ENCODE assay signal across 10 mouse cellular contexts in the genomic region with DNA sequence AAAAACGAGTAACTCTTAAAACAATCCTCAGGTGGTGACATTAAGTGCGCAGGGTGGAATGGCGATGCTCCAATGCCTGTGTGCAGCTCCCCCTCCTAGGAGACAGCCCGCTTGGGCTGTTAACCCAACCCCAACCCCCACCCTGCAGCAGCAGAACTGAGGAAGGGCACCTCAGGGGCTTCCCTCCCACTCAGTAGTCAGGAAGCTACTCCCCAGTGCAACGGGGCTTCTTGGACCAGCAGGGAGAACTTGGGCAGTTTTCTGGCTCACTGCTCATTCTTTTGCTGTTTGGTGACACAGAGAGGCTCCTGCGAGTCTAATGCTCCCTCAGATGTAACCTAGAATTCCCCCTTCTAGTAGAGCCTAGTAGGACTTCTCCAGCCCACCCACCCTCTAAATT. TPM values are rescaled to one million over a fixed set of nuclear protein-coding genes. Genes with fewer than 3 reads are reported as not detected.
A peak's percentile ranks its signal among the peaks of the same experiment; 100 is the strongest.
DNase-seq lines count a peak whose midpoint lies in the region; ATAC-seq and TF ChIP-seq lines count a peak whose summit lies in the region.
"Had no signal": no experiment of that assay in that cellular context is flagged by ENCODE, and none has a peak within 500 bp of the region (broad histone marks: within the 10 kb centered on the region; RNA-seq: fewer than 3 reads in every experiment).

No protein-coding gene starts in this region.

- peaks cover 48% of the 10 kb centered on the region for H3K27me3 ChIP-seq in heart, embryonic 12.5 days (replicated peaks)
- no peaks in the 10 kb centered on the region for H3K27me3 ChIP-seq in ES-Bruce4 (ENCODE audit: control insufficient read depth, insufficient read depth, low read length, poor library complexity, severe bottlenecking)
- H3K27me3 ChIP-seq in forebrain, embryonic 15.5 days, result no peaks in the 10 kb centered on the region; the same call in 1 of the 2 replicates
- peaks cover 19% of the 10 kb centered on the region for H3K27me3 ChIP-seq in limb, embryonic 15.5 days

- intact Hi-C loops in heart, postnatal 10 days (cut with DNase I), result no loop called here
- intact Hi-C loops in left cerebral cortex, postnatal 14 days (cut with DNase I), result loop anchor here (10.0 kb wide), 1 partner anchor 67 kb away; a partner anchor contains a TSS

- no peak for TF ChIP-seq EP300 in ES-Bruce4 (IDR thresholded peaks at IDR 0.05; ENCODE audit: insufficient read depth, low read depth, low read length)

- no peak for DNase-seq in heart, postnatal 10 days
- DNase-seq in spleen, postnatal 14 days (ENCODE audit: low spot score in 2 of 2), result no peak
- DNase-seq in cerebellum, postnatal 4 days (ENCODE audit: low spot score in 2 of 2), result no peak
- DNase-seq in left cerebral cortex, postnatal 14 days (ENCODE audit: low spot score in 2 of 2), result no peak
- DNase-seq: adrenal gland, adult 2 months had no signal

- H3K27ac ChIP-seq in heart, embryonic 12.5 days (ENCODE audit: poor library complexity, severe bottlenecking), result no peak overlapping the region
- no peak overlapping the region for H3K27ac ChIP-seq in ES-Bruce4 (ENCODE audit: insufficient read depth, low read length)
- H3K27ac ChIP-seq in forebrain, embryonic 15.5 days (replicated peaks), result peak overlapping the region; percentile 89
- no peak overlapping the region; the same call in 1 of the 2 replicates for H3K27ac ChIP-seq in limb, embryonic 15.5 days
- H3K27ac ChIP-seq: liver, embryonic 15.5 days had no signal

- peak overlapping the region; percentile 64 for H3K9ac ChIP-seq in heart, embryonic 12.5 days
- H3K9ac ChIP-seq in ES-Bruce4 (ENCODE audit: low read depth, poor library complexity, severe bottlenecking), result peak overlapping the region; percentile 55
- peak overlapping the region; percentile 20; the same call in 1 of the 2 replicates for H3K9ac ChIP-seq in forebrain, embryonic 15.5 days (replicated peaks)
- no peak overlapping the region for H3K9ac ChIP-seq in limb, embryonic 15.5 days
- H3K9ac ChIP-seq: liver, embryonic 15.5 days had no signal

- H3K36me3 ChIP-seq in heart, embryonic 12.5 days, result no peaks in the 10 kb centered on the region
- no peaks in the 10 kb centered on the region for H3K36me3 ChIP-seq in ES-Bruce4 (ENCODE audit: control insufficient read depth, insufficient read depth, low read length, poor library complexity, severe bottlenecking)
- H3K36me3 ChIP-seq in forebrain, embryonic 15.5 days, result no peaks in the 10 kb centered on the region
- no peaks in the 10 kb centered on the region for H3K36me3 ChIP-seq in limb, embryonic 15.5 days
- H3K36me3 ChIP-seq: liver, embryonic 15.5 days had no signal

- peak overlapping the region; percentile 23; the same call in 1 of the 2 replicates for H3K4me3 ChIP-seq in heart, embryonic 12.5 days
- no peak overlapping the region for H3K4me3 ChIP-seq in ES-Bruce4 (ENCODE audit: low read depth, low read length)
- peak overlapping the region; percentile 14; the same call in 1 of the 2 replicates for H3K4me3 ChIP-seq in forebrain, embryonic 15.5 days
- peak overlapping the region; percentile 24 for H3K4me3 ChIP-seq in limb, embryonic 15.5 days
- H3K4me3 ChIP-seq: liver, embryonic 15.5 days had no signal

- no peak for TF ChIP-seq CTCF in ES-Bruce4 (IDR thresholded peaks at IDR 0.05; ENCODE audit: low read depth, low read length)

- peak overlapping the region; percentile 71 for H3K4me2 ChIP-seq in heart, embryonic 12.5 days
- peak overlapping the region; percentile 44 for H3K4me2 ChIP-seq in forebrain, embryonic 15.5 days (replicated peaks)
- peak overlapping the region; percentile 52 for H3K4me2 ChIP-seq in limb, embryonic 15.5 days
- H3K4me2 ChIP-seq: liver, embryonic 15.5 days had no signal

- 38% methylated on average over 6 of the region's 6 CpGs for WGBS in heart, embryonic 12.5 days
- 26% methylated on average over 6 of the region's 6 CpGs for WGBS in forebrain, embryonic 15.5 days
- 19% methylated on average over 6 of the region's 6 CpGs for WGBS in limb, embryonic 15.5 days

- H3K9me3 ChIP-seq in heart, embryonic 12.5 days (replicated peaks), result no peaks in the 10 kb centered on the region
- no peaks in the 10 kb centered on the region for H3K9me3 ChIP-seq in ES-Bruce4 (replicated peaks; ENCODE audit: control insufficient read depth, insufficient read depth, low read length, poor library complexity, severe bottlenecking)
- H3K9me3 ChIP-seq in forebrain, embryonic 15.5 days, result no peaks in the 10 kb centered on the region
- no peaks in the 10 kb centered on the region for H3K9me3 ChIP-seq in limb, embryonic 15.5 days
- H3K9me3 ChIP-seq: liver, embryonic 15.5 days had no signal

- no peak for TF ChIP-seq POLR2A in ES-Bruce4 (IDR thresholded peaks at IDR 0.05; ENCODE audit: insufficient read depth, low read length)

- peaks cover 25% of the 10 kb centered on the region for H3K4me1 ChIP-seq in heart, embryonic 12.5 days (replicated peaks)
- no peaks in the 10 kb centered on the region for H3K4me1 ChIP-seq in ES-Bruce4 (ENCODE audit: control insufficient read depth, insufficient read depth, low read length)
- peaks cover 41% of the 10 kb centered on the region for H3K4me1 ChIP-seq in forebrain, embryonic 15.5 days
- peaks cover 38% of the 10 kb centered on the region for H3K4me1 ChIP-seq in limb, embryonic 15.5 days
- H3K4me1 ChIP-seq: liver, embryonic 15.5 days had no signal

- ATAC-seq in heart, embryonic 12.5 days (ENCODE audit: insufficient number of reproducible peaks, low FRiP score), result no peak
- 0 out of 2 replicates have a peak, but pooled peaks have one; percentile 1 for ATAC-seq in forebrain, embryonic 15.5 days (replicated peaks)
- no peak for ATAC-seq in limb, embryonic 15.5 days (ENCODE audit: insufficient number of reproducible peaks, low FRiP score, low TSS enrichment, low read depth)

RNA-seq across cellular contexts. Expression of a gene that starts 19.7 kb away (rescaled TPM):
- polyA plus RNA-seq in heart, embryonic 12.5 days (2016; fragmentation: Nextera tagmentation; extraction: Ambion mirVana), result 5.4 and 6.4 TPM in 2 replicates
- total RNA-seq in heart, postnatal 10 days (2021), result 10 to 100 TPM; 60.7 to 67.9 TPM
- 104 and 108 TPM in 2 replicates for polyA plus RNA-seq in ES-Bruce4 (2011; ENCODE audit: insufficient read depth, insufficient read length, low read depth, missing spikeins)
- 18.2 and 18.7 TPM in 2 replicates for polyA plus RNA-seq in forebrain, embryonic 15.5 days (2015; fragmentation: Nextera tagmentation; extraction: Ambion mirVana)
- 8.5 and 10.5 TPM in 2 replicates for polyA plus RNA-seq in limb, embryonic 15.5 days (2015; fragmentation: Nextera tagmentation; extraction: Ambion mirVana)
- 100 to 1,000 TPM; 127 to 151 TPM for total RNA-seq in left cerebral cortex, postnatal 14 days (2021)
